Mouse (Mus musculus): ENCODE measurements around the gene Notch3. TPM values are rescaled to one million over a fixed set of nuclear protein-coding genes. Genes with fewer than 3 reads are reported as not detected.

Gene Notch3
- polyA plus RNA-seq, 1 experiment from 2014 or later = 8.0 TPM

GRCm38 (mm10) chr17:32193010-32193409, 26.4 kb upstream of the Notch3 start:
- Histone ChIP-seq H3K9ac (no peak overlapping the region), H3K36me3 (peaks cover 32% of the 10 kb centered on the region), H3K27me3 (replicated peaks) (peaks cover 26% of the 10 kb centered on the region), H3K9me3 (replicated peaks) (no peaks in the 10 kb centered on the region), H3K4me2 (no peak overlapping the region), H3K4me1 (replicated peaks) (peaks cover 15% of the 10 kb centered on the region), H3K27ac (ENCODE audit: poor library complexity, severe bottlenecking) (no peak overlapping the region), H3K4me3 (no peak overlapping the region)
- no peak for ATAC-seq (ENCODE audit: insufficient number of reproducible peaks, low FRiP score)
- 77% methylated on average over 5 of the region's 5 CpGs for WGBS

GRCm38 (mm10) chr17:32189850-32190249, 23.2 kb upstream of the Notch3 start:
- 15% methylated on average over 5 of the region's 5 CpGs for WGBS
- H3K9ac ChIP-seq = no peak overlapping the region; the same call in 1 of the 2 replicates
- peak overlapping the region; percentile 40 for H3K4me3 ChIP-seq
- ATAC-seq (ENCODE audit: insufficient number of reproducible peaks, low FRiP score) = no peak
- no peak overlapping the region for H3K27ac ChIP-seq (ENCODE audit: poor library complexity, severe bottlenecking)
- H3K4me2 ChIP-seq = peak overlapping the region; percentile 83
- H3K4me1 ChIP-seq (replicated peaks) = peaks cover 15% of the 10 kb centered on the region
- peaks cover 29% of the 10 kb centered on the region for H3K27me3 ChIP-seq (replicated peaks)
- no peaks in the 10 kb centered on the region for H3K9me3 ChIP-seq (replicated peaks)
- peaks cover 4% of the 10 kb centered on the region; the same call in 1 of the 2 replicates for H3K36me3 ChIP-seq

GRCm38 (mm10) chr17:32188863-32189636, 22.4 kb upstream of the Notch3 start, which contains the start of gene Ephx3:
Ephx3 (minus strand) TSS chr17:32189549.
- 4% methylated on average over 42 of the region's 42 CpGs for WGBS
- H3K27ac ChIP-seq (ENCODE audit: poor library complexity, severe bottlenecking) = no peak within 1 kb of the TSS
- H3K36me3 ChIP-seq = peaks cover 4% of the 10 kb centered on the region; the same call in 1 of the 2 replicates
- H3K4me2 ChIP-seq = peak within 1 kb of the TSS; percentile 83
- ATAC-seq (ENCODE audit: insufficient number of reproducible peaks, low FRiP score) = 0 out of 2 replicates have a peak, but pooled peaks have one; percentile 57
- H3K27me3 ChIP-seq (replicated peaks) = peaks cover 29% of the 10 kb centered on the region
- H3K4me3 ChIP-seq = peak within 1 kb of the TSS; percentile 40
- H3K9ac ChIP-seq = peak within 1 kb of the TSS; percentile 39; the same call in 1 of the 2 replicates
- peaks cover 15% of the 10 kb centered on the region for H3K4me1 ChIP-seq (replicated peaks)
- no peaks in the 10 kb centered on the region for H3K9me3 ChIP-seq (replicated peaks)

- H3K4me1 ChIP-seq (replicated peaks) = peaks cover 27% of the 10 kb centered on the region
- H3K4me2 ChIP-seq = no peak overlapping the region
- 29% methylated on average over 8 of the region's 8 CpGs for WGBS
- H3K27ac ChIP-seq (ENCODE audit: poor library complexity, severe bottlenecking) = no peak overlapping the region
- no peaks in the 10 kb centered on the region for H3K9me3 ChIP-seq (replicated peaks)
- H3K4me3 ChIP-seq = no peak overlapping the region
- no peaks in the 10 kb centered on the region for H3K36me3 ChIP-seq
- no peak overlapping the region for H3K9ac ChIP-seq
- ATAC-seq (ENCODE audit: insufficient number of reproducible peaks, low FRiP score) = no peak
- H3K27me3 ChIP-seq (replicated peaks) = peaks cover 2% of the 10 kb centered on the region
These were observed 16.4 kb upstream of the Notch3 start for GRCm38 (mm10) chr17:32183017-32183416.

GRCm38 (mm10) chr17:32179621-32180491, 13.2 kb upstream of the Notch3 start:
- Histone ChIP-seq H3K36me3 (no peaks in the 10 kb centered on the region), H3K4me2 (no peak overlapping the region), H3K27ac (ENCODE audit: poor library complexity, severe bottlenecking) (no peak overlapping the region), H3K9ac (no peak overlapping the region), H3K4me3 (no peak overlapping the region), H3K4me1 (replicated peaks) (peaks cover 27% of the 10 kb centered on the region), H3K9me3 (replicated peaks) (no peaks in the 10 kb centered on the region), H3K27me3 (replicated peaks) (no peaks in the 10 kb centered on the region)
- 29% methylated on average over 11 of the region's 11 CpGs for WGBS
- ATAC-seq (ENCODE audit: insufficient number of reproducible peaks, low FRiP score) = peak; percentile 33; the same call in 1 of the 2 replicates

GRCm38 (mm10) chr17:32176919-32177318, 10.3 kb upstream of the Notch3 start:
- Histone ChIP-seq H3K4me2 (no peak overlapping the region), H3K9ac (no peak overlapping the region), H3K27me3 (replicated peaks) (no peaks in the 10 kb centered on the region), H3K9me3 (replicated peaks) (no peaks in the 10 kb centered on the region), H3K36me3 (no peaks in the 10 kb centered on the region), H3K27ac (ENCODE audit: poor library complexity, severe bottlenecking) (no peak overlapping the region), H3K4me1 (replicated peaks) (peaks cover 30% of the 10 kb centered on the region), H3K4me3 (no peak overlapping the region)
- WGBS = 87% methylated on average over 4 of the region's 4 CpGs
- no peak for ATAC-seq (ENCODE audit: insufficient number of reproducible peaks, low FRiP score)

- Histone ChIP-seq H3K27me3 (replicated peaks) (no peaks in the 10 kb centered on the region), H3K9me3 (replicated peaks) (no peaks in the 10 kb centered on the region), H3K4me2 (no peak overlapping the region), H3K27ac (ENCODE audit: poor library complexity, severe bottlenecking) (no peak overlapping the region), H3K9ac (no peak overlapping the region), H3K4me1 (replicated peaks) (peaks cover 16% of the 10 kb centered on the region), H3K36me3 (no peaks in the 10 kb centered on the region), H3K4me3 (no peak overlapping the region)
- 61% methylated on average over 7 of the region's 7 CpGs for WGBS
- no peak for ATAC-seq (ENCODE audit: insufficient number of reproducible peaks, low FRiP score)
These were observed 6.5 kb upstream of the Notch3 start for GRCm38 (mm10) chr17:32173166-32173565.

- Histone ChIP-seq H3K4me3 (no peak overlapping the region), H3K4me2 (no peak overlapping the region), H3K27ac (ENCODE audit: poor library complexity, severe bottlenecking) (no peak overlapping the region), H3K9ac (no peak overlapping the region), H3K27me3 (replicated peaks) (no peaks in the 10 kb centered on the region), H3K9me3 (replicated peaks) (no peaks in the 10 kb centered on the region), H3K4me1 (replicated peaks) (peaks cover 16% of the 10 kb centered on the region), H3K36me3 (no peaks in the 10 kb centered on the region)
- WGBS = 74% methylated on average over 2 of the region's 2 CpGs
- ATAC-seq (ENCODE audit: insufficient number of reproducible peaks, low FRiP score) = no peak
These were observed 5.8 kb upstream of the Notch3 start for GRCm38 (mm10) chr17:32172485-32172884.

GRCm38 (mm10) chr17:32169518-32170225, 3.0 kb upstream of the Notch3 start:
- no peaks in the 10 kb centered on the region for H3K9me3 ChIP-seq (replicated peaks)
- no peak overlapping the region for H3K4me2 ChIP-seq
- no peak overlapping the region for H3K27ac ChIP-seq (ENCODE audit: poor library complexity, severe bottlenecking)
- no peaks in the 10 kb centered on the region for H3K36me3 ChIP-seq
- no peak overlapping the region for H3K4me3 ChIP-seq
- H3K27me3 ChIP-seq (replicated peaks) = no peaks in the 10 kb centered on the region
- H3K4me1 ChIP-seq (replicated peaks) = peaks cover 30% of the 10 kb centered on the region
- H3K9ac ChIP-seq = no peak overlapping the region
- ATAC-seq (ENCODE audit: insufficient number of reproducible peaks, low FRiP score) = no peak
- 67% methylated on average over 4 of the region's 4 CpGs for WGBS

GRCm38 (mm10) chr17:32165803-32166595, 653 bp downstream of the Notch3 start:
- under 1% methylated on average over 42 of the region's 43 CpGs for WGBS
- peak overlapping the region; percentile 83 for H3K4me2 ChIP-seq
- peaks cover 10% of the 10 kb centered on the region for H3K27me3 ChIP-seq (replicated peaks)
- no peaks in the 10 kb centered on the region for H3K9me3 ChIP-seq (replicated peaks)
- H3K4me1 ChIP-seq (replicated peaks) = peaks cover 42% of the 10 kb centered on the region
- H3K4me3 ChIP-seq = peak overlapping the region; percentile 75
- H3K36me3 ChIP-seq = no peaks in the 10 kb centered on the region
- peak overlapping the region; percentile 82 for H3K9ac ChIP-seq
- H3K27ac ChIP-seq (ENCODE audit: poor library complexity, severe bottlenecking) = peak overlapping the region; percentile 80
- peak; percentile 60 for ATAC-seq (ENCODE audit: insufficient number of reproducible peaks, low FRiP score)

Measured in heart, embryonic 12.5 days (tissue).